Mouse (Mus musculus): ENCODE measurements around the gene Trit1. TPM values are rescaled to one million over a fixed set of nuclear protein-coding genes. Genes with fewer than 3 reads are reported as not detected.

The Trit1 gene
- polyA plus RNA-seq, 1 experiment = 6.3 TPM

DNA sequence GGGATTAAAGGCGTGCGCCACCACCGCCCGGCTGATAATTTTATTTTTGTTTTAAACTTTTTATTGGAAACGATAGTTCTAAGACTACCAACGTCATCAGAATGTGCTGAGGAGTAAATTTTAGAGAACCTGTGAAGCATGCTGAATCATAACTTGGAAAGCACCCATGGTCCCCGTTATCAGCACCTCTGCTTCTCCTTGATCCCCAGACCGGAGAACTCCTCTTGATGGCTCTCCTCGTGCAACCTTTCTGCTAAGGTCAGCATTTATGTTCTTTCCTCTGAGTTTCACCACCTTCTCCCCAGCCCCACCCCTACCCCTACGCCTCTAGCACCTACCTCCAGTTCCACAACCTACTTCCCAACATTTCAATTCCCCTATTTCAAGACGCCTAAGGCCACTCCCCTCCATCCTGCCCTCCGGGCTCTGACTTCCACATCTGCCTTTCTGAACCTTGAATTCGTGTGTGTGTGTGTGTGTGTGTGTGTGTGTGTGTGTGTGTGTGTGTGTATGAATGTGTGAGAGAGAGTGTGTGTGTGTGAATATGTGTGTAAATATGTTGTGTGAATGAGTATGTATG, 67.0 kb downstream of the Trit1 start:
- Histone ChIP-seq H3ac (ENCODE audit: control insufficient read depth, insufficient read length, low read depth) (no peak overlapping the region), H3K36me3 (ENCODE audit: control insufficient read depth, insufficient read depth) (no peaks in the 10 kb centered on the region), H3K79me2 (ENCODE audit: control insufficient read depth, insufficient read depth) (no peaks in the 10 kb centered on the region), H3K79me3 (ENCODE audit: low read depth) (no peaks in the 10 kb centered on the region), H3K4me3 (ENCODE audit: insufficient read depth, poor library complexity, severe bottlenecking) (no peak overlapping the region), H3K27me3 (ENCODE audit: control insufficient read depth, insufficient read depth, insufficient read length) (peaks cover 8% of the 10 kb centered on the region)
- TF ChIP-seq CEBPB (IDR thresholded peaks at IDR 0.05; ENCODE audit: low read depth) = no peak
- TF ChIP-seq FOSL1 (IDR thresholded peaks at IDR 0.05; ENCODE audit: insufficient read depth, low read length, poor library complexity, severe bottlenecking) = no peak
- no peak for TF ChIP-seq MYOG (IDR thresholded peaks at IDR 0.05; ENCODE audit: control insufficient read depth, extremely low read depth, insufficient read length)
- TF ChIP-seq CTCF (IDR thresholded peaks at IDR 0.05; ENCODE audit: control insufficient read depth, insufficient read depth, insufficient read length) = no peak
- TF ChIP-seq MYOD1 (IDR thresholded peaks at IDR 0.05; ENCODE audit: control insufficient read depth, insufficient read length, low read depth) = no peak
- TF ChIP-seq MAX (IDR thresholded peaks at IDR 0.05) = no peak
- TF ChIP-seq USF1 (IDR thresholded peaks at IDR 0.05; ENCODE audit: low read depth) = no peak

DNA sequence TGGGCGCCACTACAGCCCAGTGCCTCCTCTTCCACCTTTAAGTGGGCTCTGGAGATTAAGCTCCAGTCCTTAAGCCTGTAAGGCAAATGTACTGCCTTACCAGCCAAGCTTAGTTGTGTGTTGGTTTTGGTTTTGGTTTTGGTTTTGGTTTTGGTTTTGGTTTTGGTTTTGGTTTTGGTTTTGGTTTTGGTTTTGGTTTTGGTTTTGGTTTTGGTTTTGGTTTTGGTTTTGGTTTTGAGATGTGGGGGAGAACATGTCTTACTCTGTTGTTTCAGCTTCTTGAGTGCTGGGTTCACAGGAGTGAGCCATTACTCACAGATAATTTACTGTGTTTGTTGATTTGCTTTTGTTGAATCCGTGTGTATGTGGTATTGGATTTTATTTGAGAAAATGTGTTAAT, 68.9 kb downstream of the Trit1 start:
- Histone ChIP-seq H3K79me3 (ENCODE audit: low read depth) (no peaks in the 10 kb centered on the region), H3ac (ENCODE audit: control insufficient read depth, insufficient read length, low read depth) (no peak overlapping the region), H3K4me3 (ENCODE audit: insufficient read depth, poor library complexity, severe bottlenecking) (no peak overlapping the region), H3K36me3 (ENCODE audit: control insufficient read depth, insufficient read depth) (no peaks in the 10 kb centered on the region), H3K79me2 (ENCODE audit: control insufficient read depth, insufficient read depth) (no peaks in the 10 kb centered on the region), H3K27me3 (ENCODE audit: control insufficient read depth, insufficient read depth, insufficient read length) (peaks cover 9% of the 10 kb centered on the region)
- TF ChIP-seq CEBPB (IDR thresholded peaks at IDR 0.05; ENCODE audit: low read depth) (no peak), USF1 (IDR thresholded peaks at IDR 0.05; ENCODE audit: low read depth) (no peak), CTCF (IDR thresholded peaks at IDR 0.05; ENCODE audit: control insufficient read depth, insufficient read depth, insufficient read length) (no peak), MAX (IDR thresholded peaks at IDR 0.05) (no peak), MYOG (IDR thresholded peaks at IDR 0.05; ENCODE audit: control insufficient read depth, extremely low read depth, insufficient read length) (no peak), MYOD1 (IDR thresholded peaks at IDR 0.05; ENCODE audit: control insufficient read depth, insufficient read length, low read depth) (no peak), FOSL1 (IDR thresholded peaks at IDR 0.05; ENCODE audit: insufficient read depth, low read length, poor library complexity, severe bottlenecking) (no peak)

- H3K4me3 ChIP-seq (ENCODE audit: insufficient read depth, poor library complexity, severe bottlenecking) = no peak overlapping the region
- TF ChIP-seq MYOG (IDR thresholded peaks at IDR 0.05; ENCODE audit: control insufficient read depth, extremely low read depth, insufficient read length) (no peak), FOSL1 (IDR thresholded peaks at IDR 0.05; ENCODE audit: insufficient read depth, low read length, poor library complexity, severe bottlenecking) (no peak), CEBPB (IDR thresholded peaks at IDR 0.05; ENCODE audit: low read depth) (no peak), USF1 (IDR thresholded peaks at IDR 0.05; ENCODE audit: low read depth) (no peak), CTCF (IDR thresholded peaks at IDR 0.05; ENCODE audit: control insufficient read depth, insufficient read depth, insufficient read length) (no peak), MYOD1 (IDR thresholded peaks at IDR 0.05; ENCODE audit: control insufficient read depth, insufficient read length, low read depth) (no peak), MAX (IDR thresholded peaks at IDR 0.05) (no peak)
- H3K27me3 ChIP-seq (ENCODE audit: control insufficient read depth, insufficient read depth, insufficient read length) = peaks cover 4% of the 10 kb centered on the region
- H3ac ChIP-seq (ENCODE audit: control insufficient read depth, insufficient read length, low read depth) = no peak overlapping the region
- H3K79me2 ChIP-seq (ENCODE audit: control insufficient read depth, insufficient read depth) = no peaks in the 10 kb centered on the region
- no peaks in the 10 kb centered on the region for H3K36me3 ChIP-seq (ENCODE audit: control insufficient read depth, insufficient read depth)
- no peaks in the 10 kb centered on the region for H3K79me3 ChIP-seq (ENCODE audit: low read depth)
These were observed 70.0 kb downstream of the Trit1 start for GRCm38 (mm10) chr4:123086381-123086780.

- no peak overlapping the region for H3ac ChIP-seq (ENCODE audit: control insufficient read depth, insufficient read length, low read depth)
- H3K27me3 ChIP-seq (ENCODE audit: control insufficient read depth, insufficient read depth, insufficient read length) = peaks cover 4% of the 10 kb centered on the region
- TF ChIP-seq CEBPB (IDR thresholded peaks at IDR 0.05; ENCODE audit: low read depth) (no peak), CTCF (IDR thresholded peaks at IDR 0.05; ENCODE audit: control insufficient read depth, insufficient read depth, insufficient read length) (no peak), MYOG (IDR thresholded peaks at IDR 0.05; ENCODE audit: control insufficient read depth, extremely low read depth, insufficient read length) (no peak), FOSL1 (IDR thresholded peaks at IDR 0.05; ENCODE audit: insufficient read depth, low read length, poor library complexity, severe bottlenecking) (no peak), MAX (IDR thresholded peaks at IDR 0.05) (no peak), MYOD1 (IDR thresholded peaks at IDR 0.05; ENCODE audit: control insufficient read depth, insufficient read length, low read depth) (no peak), USF1 (IDR thresholded peaks at IDR 0.05; ENCODE audit: low read depth) (no peak)
- no peaks in the 10 kb centered on the region for H3K79me3 ChIP-seq (ENCODE audit: low read depth)
- no peaks in the 10 kb centered on the region for H3K79me2 ChIP-seq (ENCODE audit: control insufficient read depth, insufficient read depth)
- H3K36me3 ChIP-seq (ENCODE audit: control insufficient read depth, insufficient read depth) = no peaks in the 10 kb centered on the region
- no peak overlapping the region for H3K4me3 ChIP-seq (ENCODE audit: insufficient read depth, poor library complexity, severe bottlenecking)
These were observed 76.2 kb downstream of the Trit1 start for GRCm38 (mm10) chr4:123092621-123093020.

DNA sequence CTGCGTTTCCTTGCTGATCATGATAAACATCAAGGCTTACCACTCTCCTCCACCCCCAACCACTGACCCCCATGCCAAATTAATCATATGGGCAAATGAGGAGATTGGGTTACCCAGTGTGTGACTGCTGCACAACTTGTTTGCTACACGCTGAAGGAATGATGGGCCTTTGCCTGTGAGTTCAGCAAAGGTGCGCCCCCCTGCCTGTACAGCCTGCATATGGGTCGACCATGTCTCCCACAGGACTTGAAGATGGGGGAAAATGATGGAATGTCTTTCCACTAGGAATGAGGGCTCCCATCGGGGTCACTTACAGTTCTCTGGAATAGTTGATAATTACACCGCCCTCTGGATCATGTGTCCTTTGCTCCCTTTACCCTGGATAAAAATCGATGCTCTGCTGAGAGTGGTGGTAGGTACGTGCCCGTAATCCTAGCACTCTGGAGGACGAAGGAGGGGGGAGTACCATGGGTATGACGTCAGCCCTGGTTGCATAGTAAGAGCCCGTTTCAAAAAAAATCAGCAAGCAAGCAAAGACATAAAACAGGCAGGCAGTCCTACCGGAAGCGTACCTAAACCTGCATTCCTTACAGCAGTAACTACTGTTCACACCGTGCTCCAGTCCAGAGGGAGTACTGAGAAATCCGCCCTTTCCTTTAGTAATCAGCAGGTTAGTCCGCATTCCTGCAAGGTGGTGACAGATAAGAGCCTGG, 76.8 kb downstream of the Trit1 start:
- Histone ChIP-seq H3K4me3 (ENCODE audit: insufficient read depth, poor library complexity, severe bottlenecking) (no peak overlapping the region), H3K79me3 (ENCODE audit: low read depth) (no peaks in the 10 kb centered on the region), H3ac (ENCODE audit: control insufficient read depth, insufficient read length, low read depth) (no peak overlapping the region), H3K27me3 (ENCODE audit: control insufficient read depth, insufficient read depth, insufficient read length) (peaks cover 4% of the 10 kb centered on the region), H3K36me3 (ENCODE audit: control insufficient read depth, insufficient read depth) (no peaks in the 10 kb centered on the region), H3K79me2 (ENCODE audit: control insufficient read depth, insufficient read depth) (no peaks in the 10 kb centered on the region)
- TF ChIP-seq MYOG (IDR thresholded peaks at IDR 0.05; ENCODE audit: control insufficient read depth, extremely low read depth, insufficient read length) = no peak
- TF ChIP-seq FOSL1 (IDR thresholded peaks at IDR 0.05; ENCODE audit: insufficient read depth, low read length, poor library complexity, severe bottlenecking) = no peak
- TF ChIP-seq CEBPB (IDR thresholded peaks at IDR 0.05; ENCODE audit: low read depth) = no peak
- no peak for TF ChIP-seq MYOD1 (IDR thresholded peaks at IDR 0.05; ENCODE audit: control insufficient read depth, insufficient read length, low read depth)
- no peak for TF ChIP-seq MAX (IDR thresholded peaks at IDR 0.05)
- TF ChIP-seq CTCF (IDR thresholded peaks at IDR 0.05; ENCODE audit: control insufficient read depth, insufficient read depth, insufficient read length) = no peak
- TF ChIP-seq USF1 (IDR thresholded peaks at IDR 0.05; ENCODE audit: low read depth) = no peak

Data from C2C12 (cell line).